Mouse (Mus musculus) erythroblast, embryonic 14.5 days (primary cell): Measurements from ENCODE around the gene Abcb11.

Experiments
- GATA1 ChIP-seq: IDR thresholded peaks from 2 replicates; pipeline ENCODE4 v1.6.1; 2012; ENCODE audit warnings: low read length, inconsistent platforms, mixed read lengths
- TAL1 ChIP-seq: IDR thresholded peaks from 3 replicates; pipeline ENCODE4 v1.6.1; 2012; ENCODE audit warnings: low read length, inconsistent platforms, mixed read lengths

DNA sequence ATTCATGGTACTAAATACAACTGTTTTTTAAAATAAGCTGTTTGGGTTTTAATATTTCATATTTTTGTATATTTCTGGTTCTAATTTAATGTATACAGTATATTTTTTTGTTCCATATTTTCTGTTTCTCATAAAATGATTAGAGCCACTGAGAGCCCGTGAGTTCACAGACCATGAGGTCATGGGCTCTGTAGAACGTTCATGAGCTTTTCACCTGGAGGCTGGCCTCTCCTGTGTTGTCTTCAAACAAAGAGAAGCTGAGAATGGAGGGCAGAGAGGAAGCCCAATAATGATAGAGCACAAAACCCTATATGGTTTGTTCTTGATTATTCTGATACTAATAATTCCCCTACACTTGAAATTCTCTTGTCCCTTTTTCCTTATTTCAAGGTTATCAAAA is 117.7 kb downstream of the Abcb11 start:
- TF ChIP-seq GATA1 (no peak), TAL1 (no peak)
